Mouse (Mus musculus): ENCODE data around the gene Tmem101. TPM values are rescaled to one million over a fixed set of nuclear protein-coding genes. Genes with fewer than 3 reads are reported as not detected.

Gene Tmem101
- polyA plus RNA-seq, 1 experiment from 2014 or later = 17.6 TPM

DNA sequence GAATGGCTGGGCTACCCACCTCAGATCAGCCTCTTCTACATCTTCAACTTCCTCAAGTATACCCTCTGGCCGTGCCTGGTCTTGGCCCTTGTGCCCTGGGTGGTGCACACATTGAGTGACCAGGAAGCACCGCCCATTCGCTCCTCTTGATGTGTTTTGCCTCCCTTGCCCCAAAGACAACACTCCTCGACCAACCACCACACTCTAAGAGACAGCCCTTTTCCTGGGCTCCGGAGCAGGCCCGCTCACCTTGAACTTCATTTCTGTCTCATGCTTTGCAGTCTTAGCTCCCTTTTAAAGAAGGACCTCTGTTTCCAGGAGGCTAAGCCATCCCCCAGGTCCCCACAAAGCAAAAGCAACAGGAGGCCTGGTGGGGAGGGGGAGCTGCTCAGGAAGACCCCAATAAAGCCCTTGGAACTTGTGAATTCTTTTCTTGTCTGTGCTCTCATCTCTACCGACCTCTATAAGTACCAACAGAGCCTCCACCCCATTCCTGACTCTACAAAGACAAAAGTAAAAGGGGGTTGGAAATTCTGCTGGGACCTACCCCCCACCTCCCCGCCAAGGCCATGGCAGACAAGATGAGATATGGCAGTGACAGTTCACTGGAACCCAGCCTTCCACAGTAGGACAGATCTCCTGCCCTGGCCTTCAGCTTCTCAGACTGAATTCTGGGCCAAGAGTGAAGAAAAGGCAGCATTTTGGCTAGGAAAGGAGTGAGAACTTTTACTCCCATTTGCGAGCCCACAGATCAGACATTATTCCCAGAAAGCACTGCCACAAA, 37.6 kb upstream of the Tmem101 start:
- 84% methylated on average over 9 of the region's 9 CpGs for WGBS
- no peak overlapping the region for H3K9ac ChIP-seq (replicated peaks; ENCODE audit: low read depth)
- no peak overlapping the region for H3K27ac ChIP-seq (ENCODE audit: low read length)
- no peaks in the 10 kb centered on the region for H3K27me3 ChIP-seq (replicated peaks; ENCODE audit: insufficient read depth, low read length)
- no peaks in the 10 kb centered on the region for H3K4me1 ChIP-seq (ENCODE audit: insufficient read depth, low read depth, low read length)
- no peak overlapping the region for H3K4me3 ChIP-seq (ENCODE audit: low read depth, low read length)
- DNase-seq (ENCODE audit: low spot score) (no peak), ATAC-seq (no peak)
- no peak for TF ChIP-seq EP300 (IDR thresholded peaks at IDR 0.05)
- no peak for TF ChIP-seq CTCF (IDR thresholded peaks at IDR 0.05)
- H3K9me3 ChIP-seq (ENCODE audit: low read length) = no peaks in the 10 kb centered on the region
- H3K4me2 ChIP-seq (replicated peaks; ENCODE audit: low read depth, low read length) = no peak overlapping the region
- H3K36me3 ChIP-seq (ENCODE audit: insufficient read depth, low read length) = peaks cover 36% of the 10 kb centered on the region; the same call in 1 of the 2 replicates

DNA sequence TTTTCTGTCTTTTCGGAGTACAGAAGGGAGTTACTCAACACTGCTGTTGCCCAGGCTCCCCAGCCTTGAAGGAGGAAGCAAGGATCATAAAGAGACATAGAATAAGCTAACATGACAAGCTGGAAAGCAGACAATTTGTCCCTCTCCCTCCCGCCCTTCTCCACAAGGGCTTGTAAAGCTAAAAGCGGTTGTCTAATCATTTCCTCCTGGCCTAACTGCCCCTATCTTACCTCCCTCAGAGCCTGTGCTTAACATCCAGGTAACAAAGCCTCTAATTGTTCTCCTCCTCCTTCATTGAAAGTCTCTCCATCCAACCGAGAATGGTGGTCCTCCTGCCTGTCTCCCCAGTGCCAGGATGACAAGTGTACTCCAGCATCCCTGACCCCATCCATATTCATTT, 34.6 kb upstream of the Tmem101 start:
- H3K4me1 ChIP-seq (ENCODE audit: insufficient read depth, low read depth, low read length) = no peaks in the 10 kb centered on the region
- H3K9ac ChIP-seq (replicated peaks; ENCODE audit: low read depth) = no peak overlapping the region
- H3K27me3 ChIP-seq (replicated peaks; ENCODE audit: insufficient read depth, low read length) = no peaks in the 10 kb centered on the region
- DNase-seq (ENCODE audit: low spot score) (no peak), ATAC-seq (no peak)
- no peak overlapping the region for H3K4me3 ChIP-seq (ENCODE audit: low read depth, low read length)
- H3K36me3 ChIP-seq (ENCODE audit: insufficient read depth, low read length) = peaks cover 10% of the 10 kb centered on the region; the same call in 1 of the 2 replicates
- no peak overlapping the region for H3K27ac ChIP-seq (ENCODE audit: low read length)
- no peaks in the 10 kb centered on the region for H3K9me3 ChIP-seq (ENCODE audit: low read length)
- 34% methylated on average over 4 of the region's 4 CpGs for WGBS
- TF ChIP-seq EP300 (IDR thresholded peaks at IDR 0.05) (no peak), CTCF (IDR thresholded peaks at IDR 0.05) (no peak)
- H3K4me2 ChIP-seq (replicated peaks; ENCODE audit: low read depth, low read length) = no peak overlapping the region

DNA sequence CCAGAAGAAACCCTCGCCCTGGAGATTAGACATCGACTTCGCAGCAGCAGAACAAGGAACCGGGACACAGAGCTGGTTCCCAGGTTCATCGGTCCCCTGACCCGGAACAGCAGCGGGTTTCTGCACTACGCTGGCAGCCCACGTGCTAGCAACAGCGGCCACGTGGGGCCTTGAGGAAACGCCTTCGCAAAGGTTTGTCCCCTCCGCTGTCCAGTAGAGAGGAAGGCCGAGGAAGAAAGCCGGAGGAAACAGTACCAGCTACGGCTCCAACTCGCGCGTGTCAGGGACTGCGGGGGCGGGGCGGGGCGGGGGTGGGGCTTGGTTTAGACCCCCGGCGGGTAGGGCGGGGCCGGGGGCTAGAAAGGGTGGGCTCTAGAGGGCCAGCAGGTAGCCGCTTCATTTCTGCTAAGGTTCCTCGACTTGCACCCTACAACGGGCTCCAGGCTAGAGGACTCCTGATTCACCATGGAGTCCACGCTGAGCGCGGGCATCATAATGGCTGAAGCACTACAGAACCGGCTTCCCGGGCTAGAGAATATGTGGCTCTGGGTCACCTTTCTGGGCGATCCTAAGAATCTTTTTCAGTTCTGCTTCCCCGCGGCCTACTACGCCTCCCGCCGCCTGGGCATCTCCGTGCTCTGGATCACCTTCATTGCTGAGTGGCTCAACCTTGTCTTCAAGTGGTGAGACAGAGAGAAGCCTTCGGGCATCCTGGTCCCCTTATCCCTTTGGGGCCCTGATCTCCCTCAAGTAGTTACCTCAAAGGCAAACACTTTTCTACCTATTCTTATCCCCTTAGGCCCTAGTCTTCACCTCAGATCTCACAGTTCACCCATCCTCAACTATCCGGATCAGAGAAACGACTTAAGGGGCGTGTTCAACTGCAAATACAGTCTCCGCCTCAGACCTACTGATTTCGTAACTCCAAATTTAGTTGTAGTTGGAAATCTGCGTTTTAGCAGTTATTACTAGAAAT, 33.5 kb upstream of the Tmem101 start, which contains the start of gene G6pc3:
TSS of gene G6pc3 (plus strand) at position 160 of the 976 bp plus-strand sequence.
- H3K4me2 ChIP-seq (replicated peaks; ENCODE audit: low read depth, low read length) = peak within 1 kb of the TSS; percentile 78
- no peak for TF ChIP-seq CTCF (IDR thresholded peaks at IDR 0.05)
- peak; percentile 26; the same call in 1 of the 2 replicates for TF ChIP-seq EP300 (IDR thresholded peaks at IDR 0.05)
- no peaks in the 10 kb centered on the region for H3K36me3 ChIP-seq (ENCODE audit: insufficient read depth, low read length)
- H3K4me3 ChIP-seq (ENCODE audit: low read depth, low read length) = peak within 1 kb of the TSS; percentile 55
- no peaks in the 10 kb centered on the region for H3K9me3 ChIP-seq (ENCODE audit: low read length)
- 2% methylated on average over 49 of the region's 50 CpGs for WGBS
- H3K9ac ChIP-seq (replicated peaks; ENCODE audit: low read depth) = peak within 1 kb of the TSS; percentile 24; the same call in 1 of the 2 replicates
- peak; percentile 85 for ATAC-seq
- no peaks in the 10 kb centered on the region for H3K27me3 ChIP-seq (replicated peaks; ENCODE audit: insufficient read depth, low read length)
- H3K4me1 ChIP-seq (ENCODE audit: insufficient read depth, low read depth, low read length) = no peaks in the 10 kb centered on the region
- DNase-seq (ENCODE audit: low spot score) = peak; percentile 95
- H3K27ac ChIP-seq (ENCODE audit: low read length) = 0 out of 2 replicates have a peak within 1 kb of the TSS, but pooled peaks have one; percentile 11

DNA sequence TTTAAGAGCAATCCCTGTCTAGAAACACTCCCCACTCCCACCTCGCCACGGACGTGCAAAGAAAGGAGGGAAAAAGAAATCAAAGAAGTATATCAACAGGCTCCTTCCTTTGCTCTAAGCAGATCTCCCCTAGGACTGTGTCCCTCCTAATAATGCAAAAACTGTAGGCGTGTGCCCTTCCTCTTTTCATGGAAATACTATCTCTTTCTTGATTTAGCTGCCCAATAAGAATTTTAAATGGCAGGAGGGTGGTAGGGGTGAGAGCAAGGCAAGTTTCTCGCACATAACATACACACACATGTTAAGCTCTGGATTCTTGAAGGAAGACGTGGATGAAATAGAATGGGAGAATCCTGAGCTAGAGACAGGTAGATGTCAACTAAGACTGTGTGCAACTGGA, 32.8 kb upstream of the Tmem101 start:
- ATAC-seq (no peak), DNase-seq (ENCODE audit: low spot score) (peak; percentile 3)
- Histone ChIP-seq H3K4me3 (ENCODE audit: low read depth, low read length) (peak overlapping the region; percentile 55), H3K9ac (replicated peaks; ENCODE audit: low read depth) (0 out of 2 replicates have a peak overlapping the region, but pooled peaks have one; percentile 24), H3K4me2 (replicated peaks; ENCODE audit: low read depth, low read length) (peak overlapping the region; percentile 78), H3K27ac (ENCODE audit: low read length) (0 out of 2 replicates have a peak overlapping the region, but pooled peaks have one; percentile 11), H3K36me3 (ENCODE audit: insufficient read depth, low read length) (no peaks in the 10 kb centered on the region), H3K27me3 (replicated peaks; ENCODE audit: insufficient read depth, low read length) (no peaks in the 10 kb centered on the region), H3K9me3 (ENCODE audit: low read length) (no peaks in the 10 kb centered on the region), H3K4me1 (ENCODE audit: insufficient read depth, low read depth, low read length) (no peaks in the 10 kb centered on the region)
- no peak for TF ChIP-seq CTCF (IDR thresholded peaks at IDR 0.05)
- no peak for TF ChIP-seq EP300 (IDR thresholded peaks at IDR 0.05)
- WGBS = 57% methylated on average over 6 of the region's 6 CpGs

DNA sequence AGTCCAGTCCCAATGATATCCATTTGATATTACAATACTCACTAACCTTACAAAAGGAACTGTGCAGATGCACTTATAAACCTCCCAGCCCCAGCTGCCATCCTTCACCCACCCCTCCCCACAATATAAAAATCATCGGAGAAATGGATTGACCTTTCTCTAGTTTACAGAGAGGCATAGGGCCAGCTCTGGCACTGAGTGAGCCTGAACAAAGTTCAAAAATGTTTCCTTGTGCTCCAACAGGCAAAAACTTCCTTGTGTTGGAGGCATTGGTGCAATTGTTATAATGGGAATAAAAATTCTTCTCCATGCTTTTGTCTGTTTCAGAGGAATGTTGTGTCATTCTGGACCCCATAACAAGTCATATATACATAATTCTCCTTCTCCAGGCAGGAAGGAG, 30.0 kb upstream of the Tmem101 start:
- no peak for ATAC-seq

DNA sequence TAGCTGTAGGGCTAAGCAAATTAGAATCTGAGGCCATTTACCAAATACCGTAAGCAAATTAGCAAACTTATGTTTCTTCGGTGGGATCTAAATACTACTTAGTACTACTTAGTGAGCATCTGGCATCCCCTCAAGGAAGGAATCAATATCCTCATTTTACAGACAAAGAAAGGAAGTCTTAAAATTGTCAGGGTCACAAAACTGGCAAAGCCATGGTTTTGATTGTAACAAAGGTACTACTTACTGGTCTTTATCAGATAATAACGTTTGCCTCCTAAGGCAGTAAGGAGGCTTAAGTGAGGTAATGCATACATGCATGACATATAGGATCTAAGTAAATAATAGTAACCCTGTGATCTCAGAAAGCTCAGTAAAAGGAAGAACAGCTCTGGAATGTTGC, 29.5 kb upstream of the Tmem101 start:
- Histone ChIP-seq H3K27me3 (replicated peaks; ENCODE audit: insufficient read depth, low read length) (no peaks in the 10 kb centered on the region), H3K4me1 (ENCODE audit: insufficient read depth, low read depth, low read length) (no peaks in the 10 kb centered on the region), H3K4me3 (ENCODE audit: low read depth, low read length) (peak overlapping the region; percentile 84; the same call in 1 of the 2 replicates), H3K36me3 (ENCODE audit: insufficient read depth, low read length) (no peaks in the 10 kb centered on the region), H3K9me3 (ENCODE audit: low read length) (no peaks in the 10 kb centered on the region), H3K9ac (replicated peaks; ENCODE audit: low read depth) (no peak overlapping the region), H3K27ac (ENCODE audit: low read length) (peak overlapping the region; percentile 91; the same call in 1 of the 2 replicates), H3K4me2 (replicated peaks; ENCODE audit: low read depth, low read length) (peak overlapping the region; percentile 84)
- DNase-seq (ENCODE audit: low spot score) = no peak
- WGBS = 35% methylated on average over 3 of the region's 3 CpGs
- TF ChIP-seq EP300 (IDR thresholded peaks at IDR 0.05) (no peak), CTCF (IDR thresholded peaks at IDR 0.05) (no peak)
- no peak for ATAC-seq

More for the DNA sequence above, 30.0 kb upstream of the Tmem101 start:
- Histone ChIP-seq H3K36me3 (ENCODE audit: insufficient read depth, low read length) (no peaks in the 10 kb centered on the region), H3K27me3 (replicated peaks; ENCODE audit: insufficient read depth, low read length) (no peaks in the 10 kb centered on the region), H3K9me3 (ENCODE audit: low read length) (no peaks in the 10 kb centered on the region), H3K4me3 (ENCODE audit: low read depth, low read length) (no peak overlapping the region), H3K27ac (ENCODE audit: low read length) (no peak overlapping the region), H3K4me1 (ENCODE audit: insufficient read depth, low read depth, low read length) (no peaks in the 10 kb centered on the region), H3K9ac (replicated peaks; ENCODE audit: low read depth) (no peak overlapping the region), H3K4me2 (replicated peaks; ENCODE audit: low read depth, low read length) (no peak overlapping the region)
- TF ChIP-seq EP300 (IDR thresholded peaks at IDR 0.05) (no peak), CTCF (IDR thresholded peaks at IDR 0.05) (no peak)
- WGBS = 46% methylated on average over 1 of the region's 1 CpGs
- DNase-seq (ENCODE audit: low spot score) = no peak

All from lung, postnatal 0 days (tissue).